Mouse (Mus musculus) megakaryocyte-erythroid progenitor cell, adult 5-6 weeks (primary cell): ENCODE measurements around the gene Dlk1. TPM values are rescaled to one million over a fixed set of nuclear protein-coding genes. Genes with fewer than 3 reads are reported as not detected.

Experiments used
- ATAC-seq: replicated peaks from 2 replicates; pipeline ENCODE4 v1.8.0; 2016; ENCODE audit warnings: mild to moderate bottlenecking, inconsistent platforms; ENCODE audit not compliant: severe bottlenecking, poor library complexity, low FRiP score, low TSS enrichment
- total RNA-seq, 2 experiments: library from RNA; stranded (forward) in 1 of 2; stranded (reverse) in 1 of 2; fragments of 200-1000, 215-1000 nt in 1 of 2; fragments of >200 nt in 1 of 2; fragmentation: Nextera tagmentation in 1 of 2; gene quantifications; 2 replicates each; pipeline ENCODE4 v1.2.3; 2014 to 2017

Gene Dlk1
- total RNA-seq, 2 experiments from 2014 or later: not detected

GRCm38 (mm10) chr12:109512151-109512907 is 59.7 kb downstream of the Dlk1 start:
- ATAC-seq: no peak

Other genes starting within 250 kb of the Dlk1 start
- not detected in 2 replicates for gene Rtl1, start 147.5 kb downstream of the Dlk1 start, total RNA-seq (2014; fragmentation: Nextera tagmentation)
- gene Rtl1, start 147.5 kb downstream of the Dlk1 start, total RNA-seq (2017): not detected in 2 replicates